Mouse (Mus musculus): ENCODE measurements around the gene Wdr95. TPM values are rescaled to one million over a fixed set of nuclear protein-coding genes. Genes with fewer than 3 reads are reported as not detected.

The Wdr95 gene
- polyA plus RNA-seq, 1 experiment from 2014 or later: 0.30 TPM

- H3K36me3 ChIP-seq (ENCODE audit: control insufficient read depth, insufficient read depth, low read length): no peaks in the 10 kb centered on the region
- H3K27ac ChIP-seq (replicated peaks; ENCODE audit: low read depth, low read length): no peak overlapping the region
- peaks cover 6% of the 10 kb centered on the region for H3K4me1 ChIP-seq (ENCODE audit: control insufficient read depth, insufficient read depth, low read length)
- no peak overlapping the region for H3K4me2 ChIP-seq (ENCODE audit: low read length)
- ATAC-seq (ENCODE audit: low FRiP score, low TSS enrichment): no peak
- H3K27me3 ChIP-seq (ENCODE audit: control insufficient read depth, insufficient read depth, low read length): no peaks in the 10 kb centered on the region
- H3K9ac ChIP-seq (replicated peaks; ENCODE audit: low read length): no peak overlapping the region
- no peaks in the 10 kb centered on the region for H3K9me3 ChIP-seq (ENCODE audit: control insufficient read depth, low read length)
- H3K4me3 ChIP-seq (replicated peaks; ENCODE audit: low read depth, low read length): no peak overlapping the region
- 80% methylated on average over 6 of the region's 6 CpGs for WGBS
- DNase-seq: no peak
These were observed 120.5 kb downstream of the Wdr95 start for GRCm38 (mm10) chr5:149648895-149649406.

DNA sequence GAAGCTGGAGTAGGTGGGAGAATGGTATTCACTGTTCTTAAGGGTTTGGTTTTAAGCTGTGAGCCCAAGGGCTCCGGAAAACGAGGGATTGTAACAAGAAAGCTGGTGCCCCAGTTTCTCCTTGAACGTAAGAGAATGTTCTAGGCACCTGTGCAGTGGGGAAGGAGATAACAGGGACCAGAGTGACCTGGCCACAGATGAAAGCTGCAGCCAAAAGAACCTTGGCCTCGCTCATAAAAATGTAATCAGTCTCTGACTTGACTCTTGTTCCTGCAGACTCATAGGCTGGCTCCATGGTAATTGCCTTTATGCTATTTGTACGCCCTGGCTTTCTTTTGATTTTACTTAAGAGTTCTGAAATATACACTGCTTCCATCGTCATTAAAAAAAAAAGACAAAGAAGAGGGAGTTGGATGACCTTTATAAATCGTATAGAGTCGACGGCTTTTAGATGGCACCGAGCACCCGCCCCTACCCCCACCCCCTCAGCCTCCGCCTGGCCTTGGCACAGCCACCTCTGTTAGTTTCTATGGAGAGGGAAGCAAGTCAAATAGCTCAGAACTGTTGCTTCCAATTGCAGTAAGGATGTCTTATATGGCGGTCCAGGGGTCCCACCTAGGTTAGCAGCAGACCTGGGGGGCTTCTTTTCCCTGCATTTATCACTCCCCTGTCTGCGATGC lies 121.2 kb downstream of the Wdr95 start:
- Histone ChIP-seq H3K4me2 (ENCODE audit: low read length) (no peak overlapping the region), H3K4me1 (ENCODE audit: control insufficient read depth, insufficient read depth, low read length) (peaks cover 6% of the 10 kb centered on the region), H3K9ac (replicated peaks; ENCODE audit: low read length) (no peak overlapping the region), H3K9me3 (ENCODE audit: control insufficient read depth, low read length) (no peaks in the 10 kb centered on the region), H3K27ac (replicated peaks; ENCODE audit: low read depth, low read length) (no peak overlapping the region), H3K4me3 (replicated peaks; ENCODE audit: low read depth, low read length) (no peak overlapping the region), H3K27me3 (ENCODE audit: control insufficient read depth, insufficient read depth, low read length) (no peaks in the 10 kb centered on the region), H3K36me3 (ENCODE audit: control insufficient read depth, insufficient read depth, low read length) (no peaks in the 10 kb centered on the region)
- no peak for DNase-seq
- ATAC-seq (ENCODE audit: low FRiP score, low TSS enrichment): no peak
- WGBS: 88% methylated on average over 14 of the region's 14 CpGs

- H3K36me3 ChIP-seq (ENCODE audit: control insufficient read depth, insufficient read depth, low read length): no peaks in the 10 kb centered on the region
- DNase-seq (no peak), ATAC-seq (ENCODE audit: low FRiP score, low TSS enrichment) (no peak)
- no peak overlapping the region for H3K4me3 ChIP-seq (replicated peaks; ENCODE audit: low read depth, low read length)
- H3K4me2 ChIP-seq (ENCODE audit: low read length): no peak overlapping the region
- WGBS: 71% methylated on average over 4 of the region's 4 CpGs
- no peak overlapping the region for H3K9ac ChIP-seq (replicated peaks; ENCODE audit: low read length)
- H3K27ac ChIP-seq (replicated peaks; ENCODE audit: low read depth, low read length): no peak overlapping the region
- peaks cover 6% of the 10 kb centered on the region for H3K4me1 ChIP-seq (ENCODE audit: control insufficient read depth, insufficient read depth, low read length)
- H3K27me3 ChIP-seq (ENCODE audit: control insufficient read depth, insufficient read depth, low read length): no peaks in the 10 kb centered on the region
- no peaks in the 10 kb centered on the region for H3K9me3 ChIP-seq (ENCODE audit: control insufficient read depth, low read length)
These were observed 121.7 kb downstream of the Wdr95 start for GRCm38 (mm10) chr5:149650179-149650553.

DNA sequence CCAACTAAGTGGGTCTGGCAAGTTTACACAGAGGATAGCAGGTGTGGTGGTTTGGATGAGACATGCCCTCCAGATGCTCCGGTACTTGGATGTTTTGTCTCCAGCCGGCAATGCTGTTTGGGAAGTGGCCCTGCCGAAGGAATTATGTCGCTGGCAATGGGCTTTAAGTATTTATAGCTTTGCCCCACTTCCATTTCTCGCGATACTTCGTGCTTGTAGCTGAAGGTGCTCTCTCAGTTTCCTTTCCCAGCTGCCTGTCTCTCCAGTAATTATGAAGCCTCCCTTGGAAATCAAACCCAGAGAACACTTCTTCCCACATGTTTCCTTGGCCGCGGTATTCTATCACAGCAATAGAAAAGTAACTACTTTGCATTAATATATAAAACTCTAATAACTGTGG lies 127.2 kb downstream of the Wdr95 start:
- H3K27me3 ChIP-seq (ENCODE audit: control insufficient read depth, insufficient read depth, low read length): no peaks in the 10 kb centered on the region
- DNase-seq: no peak
- H3K9ac ChIP-seq (replicated peaks; ENCODE audit: low read length): no peak overlapping the region
- no peak overlapping the region for H3K4me3 ChIP-seq (replicated peaks; ENCODE audit: low read depth, low read length)
- H3K4me2 ChIP-seq (ENCODE audit: low read length): no peak overlapping the region
- H3K36me3 ChIP-seq (ENCODE audit: control insufficient read depth, insufficient read depth, low read length): no peaks in the 10 kb centered on the region
- no peaks in the 10 kb centered on the region for H3K9me3 ChIP-seq (ENCODE audit: control insufficient read depth, low read length)
- WGBS: 89% methylated on average over 9 of the region's 9 CpGs
- H3K27ac ChIP-seq (replicated peaks; ENCODE audit: low read depth, low read length): no peak overlapping the region
- no peaks in the 10 kb centered on the region for H3K4me1 ChIP-seq (ENCODE audit: control insufficient read depth, insufficient read depth, low read length)
- ATAC-seq (ENCODE audit: low FRiP score, low TSS enrichment): no peak

GRCm38 (mm10) chr5:149658022-149658421 lies 129.5 kb downstream of the Wdr95 start:
- no peak overlapping the region for H3K4me2 ChIP-seq (ENCODE audit: low read length)
- 0 out of 2 replicates have a peak, but pooled peaks cover 3% of the 10 kb centered on the region for H3K9me3 ChIP-seq (ENCODE audit: control insufficient read depth, low read length)
- ATAC-seq (ENCODE audit: low FRiP score, low TSS enrichment) (no peak), DNase-seq (no peak)
- H3K27me3 ChIP-seq (ENCODE audit: control insufficient read depth, insufficient read depth, low read length): no peaks in the 10 kb centered on the region
- no peaks in the 10 kb centered on the region for H3K4me1 ChIP-seq (ENCODE audit: control insufficient read depth, insufficient read depth, low read length)
- H3K36me3 ChIP-seq (ENCODE audit: control insufficient read depth, insufficient read depth, low read length): no peaks in the 10 kb centered on the region
- no peak overlapping the region for H3K9ac ChIP-seq (replicated peaks; ENCODE audit: low read length)
- 58% methylated on average over 3 of the region's 3 CpGs for WGBS
- no peak overlapping the region for H3K27ac ChIP-seq (replicated peaks; ENCODE audit: low read depth, low read length)
- no peak overlapping the region for H3K4me3 ChIP-seq (replicated peaks; ENCODE audit: low read depth, low read length)

- 66% methylated on average over 9 of the region's 9 CpGs for WGBS
- DNase-seq (peak; percentile 49), ATAC-seq (ENCODE audit: low FRiP score, low TSS enrichment) (no peak)
- H3K27me3 ChIP-seq (ENCODE audit: control insufficient read depth, insufficient read depth, low read length): no peaks in the 10 kb centered on the region
- no peaks in the 10 kb centered on the region for H3K36me3 ChIP-seq (ENCODE audit: control insufficient read depth, insufficient read depth, low read length)
- H3K4me1 ChIP-seq (ENCODE audit: control insufficient read depth, insufficient read depth, low read length): no peaks in the 10 kb centered on the region
- H3K4me2 ChIP-seq (ENCODE audit: low read length): no peak overlapping the region
- H3K9me3 ChIP-seq (ENCODE audit: control insufficient read depth, low read length): 0 out of 2 replicates have a peak, but pooled peaks cover 3% of the 10 kb centered on the region
- no peak overlapping the region for H3K9ac ChIP-seq (replicated peaks; ENCODE audit: low read length)
- no peak overlapping the region for H3K27ac ChIP-seq (replicated peaks; ENCODE audit: low read depth, low read length)
- H3K4me3 ChIP-seq (replicated peaks; ENCODE audit: low read depth, low read length): no peak overlapping the region
These were observed 130.4 kb downstream of the Wdr95 start for GRCm38 (mm10) chr5:149658741-149659413.

GRCm38 (mm10) chr5:149659414-149659780 lies 130.9 kb downstream of the Wdr95 start:
- H3K4me3 ChIP-seq (replicated peaks; ENCODE audit: low read depth, low read length): no peak overlapping the region
- ATAC-seq (ENCODE audit: low FRiP score, low TSS enrichment) (no peak; the same call in 1 of the 2 replicates), DNase-seq (peak; percentile 50)
- H3K9ac ChIP-seq (replicated peaks; ENCODE audit: low read length): no peak overlapping the region
- H3K9me3 ChIP-seq (ENCODE audit: control insufficient read depth, low read length): 0 out of 2 replicates have a peak, but pooled peaks cover 3% of the 10 kb centered on the region
- H3K36me3 ChIP-seq (ENCODE audit: control insufficient read depth, insufficient read depth, low read length): no peaks in the 10 kb centered on the region
- H3K27ac ChIP-seq (replicated peaks; ENCODE audit: low read depth, low read length): no peak overlapping the region
- H3K4me1 ChIP-seq (ENCODE audit: control insufficient read depth, insufficient read depth, low read length): no peaks in the 10 kb centered on the region
- 53% methylated on average over 9 of the region's 9 CpGs for WGBS
- H3K4me2 ChIP-seq (ENCODE audit: low read length): no peak overlapping the region
- no peaks in the 10 kb centered on the region for H3K27me3 ChIP-seq (ENCODE audit: control insufficient read depth, insufficient read depth, low read length)

GRCm38 (mm10) chr5:149661428-149661827 lies 132.9 kb downstream of the Wdr95 start:
- Histone ChIP-seq H3K4me3 (replicated peaks; ENCODE audit: low read depth, low read length) (no peak overlapping the region), H3K27ac (replicated peaks; ENCODE audit: low read depth, low read length) (no peak overlapping the region), H3K9ac (replicated peaks; ENCODE audit: low read length) (no peak overlapping the region), H3K27me3 (ENCODE audit: control insufficient read depth, insufficient read depth, low read length) (no peaks in the 10 kb centered on the region), H3K36me3 (ENCODE audit: control insufficient read depth, insufficient read depth, low read length) (no peaks in the 10 kb centered on the region), H3K4me2 (ENCODE audit: low read length) (no peak overlapping the region), H3K4me1 (ENCODE audit: control insufficient read depth, insufficient read depth, low read length) (no peaks in the 10 kb centered on the region), H3K9me3 (ENCODE audit: control insufficient read depth, low read length) (0 out of 2 replicates have a peak, but pooled peaks cover 3% of the 10 kb centered on the region)
- 90% methylated on average over 6 of the region's 6 CpGs for WGBS
- no peak for ATAC-seq (ENCODE audit: low FRiP score, low TSS enrichment)
- DNase-seq: no peak
